Mouse (Mus musculus): ENCODE results near the gene Rbm47.

Gene Rbm47

DNA sequence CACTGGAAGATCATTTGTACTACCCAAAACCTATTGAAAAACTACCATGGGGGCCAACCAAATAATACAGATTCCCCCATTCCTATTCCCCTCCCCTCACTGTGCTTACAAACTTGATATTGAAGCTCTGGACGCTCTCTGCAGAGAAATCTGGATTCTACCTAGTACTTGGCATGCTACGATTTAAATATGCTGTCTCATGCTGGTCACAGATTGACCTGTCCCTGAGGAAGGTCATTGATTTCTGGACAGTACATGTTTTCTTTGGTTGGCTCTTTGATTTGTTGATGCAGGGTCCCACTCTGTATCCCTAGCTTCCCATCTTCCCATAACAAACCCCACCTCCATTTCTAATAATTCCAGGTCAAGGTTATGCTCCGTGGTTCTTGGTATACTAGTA, 88.4 kb downstream of the Rbm47 start:
- no peak for DNase-seq

DNA sequence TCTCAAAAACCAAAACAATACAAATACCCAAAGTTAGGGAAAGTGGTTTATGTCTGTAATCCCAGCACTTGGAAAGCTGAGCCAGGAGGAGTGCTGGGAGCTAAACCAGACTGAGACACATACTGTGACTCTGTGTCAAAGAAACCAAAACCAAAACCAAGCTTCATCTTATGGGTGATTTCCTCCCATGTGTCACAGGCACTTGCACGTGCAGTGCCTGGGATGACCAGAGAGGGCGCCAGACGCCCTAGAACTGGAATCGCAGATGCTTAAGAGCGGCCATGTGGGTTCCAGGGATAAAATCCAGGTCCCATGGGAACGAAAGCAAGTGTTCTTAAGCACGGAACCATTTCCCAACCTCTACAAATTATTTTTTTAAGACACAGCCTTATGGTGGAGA, 89.6 kb downstream of the Rbm47 start:
- peak; percentile 49 for DNase-seq

DNA sequence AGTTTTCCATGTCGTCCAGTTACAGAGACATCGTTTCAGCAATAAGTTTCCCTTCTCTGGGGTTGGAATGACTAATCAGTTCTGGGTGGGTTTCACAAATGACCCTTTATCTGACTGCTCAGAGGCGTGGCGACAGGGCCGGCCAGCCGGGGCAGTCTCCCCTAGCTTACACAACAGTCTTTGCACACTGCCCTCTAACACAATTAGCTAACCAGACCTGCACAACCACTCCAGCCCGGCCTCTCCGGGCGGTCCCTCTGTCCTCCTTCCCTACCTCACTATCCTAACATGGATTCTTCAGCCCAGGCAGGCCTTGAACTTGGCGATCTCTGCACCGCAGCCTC, 90.7 kb downstream of the Rbm47 start:
- DNase-seq = no peak

DNA sequence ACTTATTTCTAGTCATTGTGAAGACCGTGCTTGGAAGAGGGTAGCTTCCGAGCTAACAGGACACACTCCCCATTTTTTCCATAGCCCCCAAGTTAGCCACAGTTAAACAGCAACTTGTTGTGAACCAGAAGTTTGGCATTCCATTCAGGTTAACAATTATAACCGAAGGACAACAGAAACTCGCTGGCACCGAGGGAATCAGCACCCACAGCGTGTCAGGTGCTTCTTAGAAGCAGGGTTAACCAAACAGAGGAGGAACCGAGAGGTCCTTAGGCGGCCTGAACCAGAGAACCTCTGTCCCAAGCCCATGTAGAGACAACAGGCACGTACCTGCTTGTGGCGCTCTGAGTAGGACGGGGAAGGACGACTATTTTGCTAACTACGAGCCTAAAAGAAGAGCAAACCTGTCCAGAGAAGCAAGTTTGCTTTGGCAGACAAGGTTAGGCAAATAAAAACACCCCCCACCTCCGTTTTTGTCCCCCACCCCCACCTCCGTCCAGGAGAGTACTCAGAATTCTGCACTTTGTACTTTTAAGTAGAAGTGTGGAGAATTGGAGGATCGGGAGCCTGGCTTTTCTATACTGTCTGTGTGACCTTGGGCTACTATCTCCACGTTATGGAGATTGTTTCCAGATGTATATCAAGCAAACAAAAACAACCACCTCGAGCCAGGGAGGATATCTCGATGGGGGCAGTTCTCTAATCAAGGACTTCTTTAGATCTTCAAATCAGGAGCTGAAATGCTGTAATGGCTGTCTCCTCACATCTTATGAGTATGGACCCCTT, 91.3 kb downstream of the Rbm47 start:
- no peak for DNase-seq

DNA sequence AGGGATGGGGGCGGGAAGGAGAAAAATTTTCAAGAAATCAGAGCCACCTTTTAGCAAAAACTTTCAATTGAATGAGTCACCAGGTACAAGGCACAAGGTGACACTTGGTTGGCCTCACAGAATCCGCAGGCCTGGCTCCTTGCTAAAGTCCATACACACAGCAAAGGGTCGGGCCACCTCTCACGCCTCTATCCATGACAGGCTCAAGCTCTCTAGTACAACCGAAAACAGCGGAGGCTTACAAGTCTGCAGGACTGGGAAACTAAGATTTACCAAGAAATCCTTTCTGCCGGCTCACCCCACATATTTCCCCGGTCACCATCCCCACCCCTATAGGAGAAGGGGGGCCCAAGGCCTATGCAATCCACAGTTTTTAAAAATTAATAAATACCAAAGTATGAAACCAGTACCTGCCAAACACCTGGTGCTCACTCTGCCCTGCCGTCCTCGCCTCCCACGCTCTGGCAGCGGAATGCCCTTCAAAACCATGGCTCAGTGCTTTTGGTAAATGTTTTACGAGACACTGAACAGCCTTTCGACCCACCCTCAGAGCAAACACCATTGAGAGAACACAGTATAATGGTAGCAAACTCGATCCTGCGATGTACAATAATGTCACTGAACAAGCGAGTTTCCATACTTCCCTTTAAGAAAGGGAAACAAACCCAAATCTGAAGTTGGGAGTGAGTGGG, 92.2 kb downstream of the Rbm47 start:
- no peak for DNase-seq

DNA sequence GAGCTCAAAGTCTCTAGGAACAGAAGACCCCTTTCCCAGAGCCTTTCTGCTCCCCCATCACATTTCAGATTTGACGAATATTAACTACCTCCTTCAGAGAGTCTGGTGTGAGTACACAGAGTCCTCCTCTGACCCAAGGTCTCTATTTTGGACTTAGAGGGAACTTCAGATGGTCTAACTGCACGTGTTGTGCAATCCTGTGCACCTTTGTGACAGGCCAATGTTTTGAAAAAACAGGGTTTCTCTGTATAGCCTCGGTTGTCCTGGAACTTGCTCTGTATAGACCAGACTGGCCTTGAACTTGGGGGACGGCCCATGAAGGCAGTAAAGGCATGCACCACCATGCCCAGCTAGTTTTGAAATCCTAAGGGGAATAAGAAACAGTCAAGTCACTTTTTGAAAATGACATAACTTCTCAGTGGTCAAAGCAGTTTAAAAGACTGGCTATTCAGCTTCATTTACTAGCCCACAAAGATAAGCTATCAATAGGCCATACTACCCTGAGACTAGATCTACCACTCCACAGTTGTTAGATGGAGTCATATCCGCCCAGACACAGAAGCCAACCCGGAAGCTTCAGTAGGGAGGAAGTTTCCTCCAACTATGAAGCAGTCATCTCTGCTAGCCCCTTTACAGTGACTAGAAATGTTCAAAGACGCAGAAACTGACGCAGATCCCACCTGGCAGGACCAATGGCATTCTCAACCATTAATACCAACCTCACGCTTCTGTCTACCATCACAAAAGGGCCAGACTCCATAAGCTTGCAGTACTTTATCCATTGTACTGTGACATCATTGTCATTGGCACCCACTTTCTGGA, 93.3 kb downstream of the Rbm47 start:
- no peak for DNase-seq

DNA sequence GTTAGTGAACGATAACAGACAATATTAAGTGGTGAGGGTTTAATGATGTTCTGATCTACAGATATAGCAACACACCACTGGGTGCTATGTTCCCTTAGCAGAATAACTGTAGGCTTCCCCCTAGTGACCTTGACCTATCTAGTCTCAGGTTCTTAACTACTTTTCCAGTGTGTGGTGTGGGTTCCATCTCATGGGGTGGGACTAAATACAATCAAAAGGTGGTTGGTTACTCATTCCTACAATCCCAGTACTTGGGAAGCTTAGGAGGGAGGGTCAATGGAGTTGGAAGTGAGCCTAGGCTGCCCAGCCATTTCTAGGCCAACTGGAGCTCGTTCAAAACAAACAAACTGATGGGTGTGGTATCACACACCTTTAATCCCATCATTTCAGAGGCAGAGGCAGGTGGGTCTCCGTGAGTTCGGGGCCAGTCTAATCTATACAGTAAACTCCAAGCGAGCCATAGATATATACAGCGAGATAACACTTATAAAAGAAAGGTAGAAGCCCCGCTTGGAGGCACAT, 94.4 kb downstream of the Rbm47 start:
- no peak for DNase-seq

DNA sequence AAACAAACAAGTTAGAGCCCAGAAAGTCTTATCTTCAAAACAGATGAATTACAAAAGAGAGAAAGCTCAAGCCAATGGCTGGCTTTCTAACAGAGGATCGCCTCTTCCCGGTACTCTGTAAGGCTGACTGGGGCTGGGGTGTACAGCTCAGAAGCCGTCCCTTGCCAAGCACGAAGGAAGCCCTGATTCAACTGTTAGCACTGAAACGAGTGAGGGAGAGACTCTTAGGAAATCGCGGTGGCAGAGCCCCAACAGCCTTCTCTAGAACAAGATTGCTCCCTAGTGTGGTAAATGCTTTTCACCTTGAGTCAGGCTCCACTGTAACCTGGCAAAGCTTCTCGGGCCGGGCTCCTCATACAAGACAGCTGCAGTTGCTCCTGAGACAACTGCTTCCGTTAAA, 95.5 kb downstream of the Rbm47 start:
- DNase-seq = peak; percentile 26

DNA sequence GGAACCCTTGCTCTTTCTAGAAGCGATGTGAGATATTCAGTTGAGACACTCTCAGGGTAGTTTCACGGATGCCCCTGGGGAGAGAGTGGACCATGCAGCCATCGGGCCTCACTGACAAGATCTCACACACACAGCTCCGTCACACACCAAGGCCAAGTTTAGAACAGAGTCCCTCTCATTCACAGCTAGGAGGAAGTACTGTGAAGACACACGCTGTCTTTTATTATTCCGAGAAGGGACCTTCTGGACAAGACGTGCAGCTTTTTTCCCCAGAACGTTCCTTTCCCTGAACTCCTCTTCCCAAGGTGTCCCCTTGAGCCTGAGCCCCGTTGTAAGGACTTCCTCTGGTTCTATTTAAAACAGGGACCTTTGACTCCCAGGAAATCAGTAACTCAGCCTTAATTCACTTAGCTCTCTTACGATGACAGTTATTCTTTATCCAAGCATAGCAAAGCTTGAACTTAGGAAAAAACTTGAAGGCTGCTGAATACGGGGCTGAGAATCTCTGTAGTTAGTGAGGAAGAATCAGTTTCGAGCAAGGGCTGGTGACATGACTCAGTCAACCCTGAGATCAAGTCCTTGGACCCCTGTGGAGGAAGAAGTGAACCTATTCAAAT, 96.1 kb downstream of the Rbm47 start:
- no peak for DNase-seq

DNA sequence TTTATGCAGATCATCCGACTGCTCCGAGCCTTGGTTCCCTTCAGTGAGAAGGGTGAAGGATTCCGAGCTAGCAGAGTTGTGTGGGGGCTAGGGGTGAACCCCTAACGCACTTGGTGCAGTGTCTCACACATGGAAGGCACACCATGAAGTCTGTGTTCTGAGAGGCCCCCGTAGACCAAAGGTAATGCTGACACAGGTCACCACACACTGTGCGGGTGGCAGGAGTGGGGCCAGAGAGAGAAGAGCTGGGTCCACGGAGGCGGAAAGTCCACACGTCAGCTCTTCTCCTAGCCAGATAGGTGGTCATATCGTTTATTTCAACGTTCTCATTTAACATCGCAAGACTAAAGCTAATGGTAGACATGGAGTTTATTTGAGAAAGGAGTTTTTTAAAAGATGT, 97.0 kb downstream of the Rbm47 start:
- DNase-seq = no peak

DNA sequence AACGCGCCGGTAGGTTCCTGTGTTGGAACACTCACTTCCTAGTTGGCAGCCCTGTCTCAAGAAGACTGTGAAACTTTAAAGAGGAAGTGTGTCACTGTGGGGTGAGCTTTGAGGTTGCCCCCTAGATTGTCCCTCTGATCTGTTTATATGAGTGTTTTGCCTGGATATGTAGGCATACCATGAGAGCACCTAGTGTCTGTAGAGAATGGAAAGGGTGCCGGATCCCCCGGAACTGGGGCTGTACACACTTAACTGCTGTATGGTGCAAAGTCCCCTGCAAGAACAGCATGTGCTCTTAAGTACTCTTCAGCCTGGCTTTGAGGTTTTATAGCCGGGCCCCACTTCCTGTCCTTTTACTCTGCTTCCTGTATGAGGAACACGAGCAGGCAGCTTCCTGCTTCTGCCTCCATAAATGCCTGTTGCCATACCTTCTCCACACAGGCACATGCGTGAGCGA, 97.9 kb downstream of the Rbm47 start:
- no peak for DNase-seq

DNA sequence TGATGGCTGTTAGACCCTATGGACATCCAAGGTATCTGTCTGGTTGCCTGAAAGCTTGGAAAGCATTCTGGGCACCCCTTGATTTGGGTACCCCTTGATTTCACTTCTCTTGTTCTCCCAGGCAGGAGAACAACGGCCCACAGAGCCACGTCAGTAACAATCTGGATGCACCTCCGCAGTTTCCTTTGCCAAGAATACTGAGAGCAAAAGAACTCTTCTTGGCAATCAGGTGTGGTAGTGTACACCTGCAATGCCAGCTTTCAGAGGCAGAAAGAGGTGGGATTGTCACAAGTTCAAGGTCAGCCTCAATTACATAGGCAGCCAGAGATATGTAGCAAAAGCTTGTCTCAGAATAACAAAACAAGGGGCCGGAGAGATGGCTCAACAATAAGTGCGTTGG, 98.7 kb downstream of the Rbm47 start:
- no peak for DNase-seq

DNA sequence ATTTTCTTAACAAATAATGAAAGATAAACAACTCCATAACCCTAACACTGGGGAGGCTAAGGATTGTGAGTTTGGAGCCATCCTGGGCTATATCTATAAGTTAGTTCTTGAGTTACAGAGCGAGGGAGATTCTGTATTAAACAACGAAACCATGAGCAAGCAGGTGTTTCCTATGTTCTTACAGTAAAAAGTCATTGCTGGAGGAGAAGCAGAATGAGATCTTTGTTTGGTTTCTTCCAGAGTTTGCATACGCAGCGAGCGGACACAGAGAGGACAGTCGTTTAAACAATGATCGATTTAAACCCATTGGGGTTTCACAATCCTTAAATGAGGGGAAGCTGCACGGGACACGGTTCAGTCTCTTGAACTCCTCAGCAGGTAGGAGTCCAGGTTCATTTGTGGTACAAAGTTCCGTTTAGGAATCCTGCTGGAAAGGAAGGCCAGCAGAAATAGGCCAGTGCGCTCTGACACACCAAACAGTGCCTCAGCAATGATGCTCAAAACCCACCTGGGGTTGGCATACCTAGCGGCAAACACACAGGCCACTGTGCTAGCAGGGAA, 99.2 kb downstream of the Rbm47 start:
- DNase-seq = no peak

DNA sequence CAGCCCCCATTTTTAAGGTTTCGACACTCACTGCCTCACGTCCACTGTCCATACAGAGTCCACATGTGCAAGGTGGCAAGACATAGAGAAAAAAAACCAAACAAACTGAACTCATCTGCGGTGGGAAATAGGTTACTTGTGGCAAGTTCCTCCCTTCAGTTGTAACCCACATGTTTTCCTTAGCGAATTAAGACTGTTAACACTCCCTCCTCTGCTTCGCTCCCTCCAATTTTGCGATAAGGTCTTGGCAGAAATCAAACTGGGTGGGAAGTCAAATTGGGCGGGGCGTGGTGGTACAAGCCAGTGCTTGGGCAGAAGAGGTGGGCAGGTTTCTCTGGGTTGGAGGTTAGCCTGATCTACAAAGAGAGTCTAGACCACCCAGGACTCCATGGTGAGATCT, 101.2 kb downstream of the Rbm47 start:
- DNase-seq = no peak

DNA sequence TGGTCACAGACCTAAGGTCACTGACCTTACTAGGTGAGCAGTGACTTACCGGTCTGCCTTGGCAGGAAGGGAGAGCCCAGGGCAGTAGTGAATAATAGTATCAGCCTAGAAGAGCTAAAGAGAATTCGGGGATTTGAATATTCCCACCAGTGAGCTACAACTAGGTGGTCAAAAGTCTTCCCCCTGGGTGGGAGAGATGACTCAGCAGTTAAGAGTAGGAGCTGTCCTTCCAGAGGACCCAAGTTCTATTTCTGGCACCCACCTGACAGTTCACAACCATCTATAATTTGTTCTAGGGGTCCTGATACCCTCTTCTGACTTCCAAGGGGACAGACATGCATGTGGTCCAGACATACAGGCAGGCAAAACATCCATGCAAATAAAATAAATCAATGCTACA, 102.6 kb downstream of the Rbm47 start:
- no peak for DNase-seq

DNA sequence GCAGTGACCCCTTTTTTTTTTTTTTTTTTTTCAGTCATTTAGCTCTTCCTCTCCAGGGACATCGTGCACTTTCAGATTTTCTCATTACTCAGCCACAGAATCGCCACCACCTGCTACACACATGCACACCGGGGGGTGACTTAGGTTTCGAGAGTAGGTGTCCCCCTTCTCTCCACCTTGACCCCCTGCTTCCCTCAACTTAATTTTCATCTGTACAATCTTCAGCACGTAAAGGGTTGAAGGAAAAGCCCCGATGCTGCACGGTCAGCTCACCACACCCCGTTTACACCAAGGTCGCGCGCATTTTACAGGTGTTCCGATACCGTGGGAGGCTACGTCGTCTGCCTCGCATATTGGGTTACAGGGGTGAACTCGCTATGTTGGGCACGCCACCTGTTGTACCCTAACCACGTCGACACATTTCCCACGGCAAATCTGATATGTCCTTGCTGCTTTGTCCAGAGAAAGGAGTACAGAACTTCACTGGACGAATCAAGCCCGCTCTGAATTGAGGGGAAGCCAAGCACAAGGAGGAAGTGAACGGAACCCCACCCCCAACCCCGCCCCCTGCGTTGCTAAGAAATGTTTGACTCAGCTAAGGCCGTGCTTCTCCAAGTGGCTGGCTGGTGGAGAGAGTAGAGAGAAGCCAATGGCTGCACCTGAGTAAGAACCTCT, 103.3 kb downstream of the Rbm47 start:
- peak; percentile 17 for DNase-seq

DNA sequence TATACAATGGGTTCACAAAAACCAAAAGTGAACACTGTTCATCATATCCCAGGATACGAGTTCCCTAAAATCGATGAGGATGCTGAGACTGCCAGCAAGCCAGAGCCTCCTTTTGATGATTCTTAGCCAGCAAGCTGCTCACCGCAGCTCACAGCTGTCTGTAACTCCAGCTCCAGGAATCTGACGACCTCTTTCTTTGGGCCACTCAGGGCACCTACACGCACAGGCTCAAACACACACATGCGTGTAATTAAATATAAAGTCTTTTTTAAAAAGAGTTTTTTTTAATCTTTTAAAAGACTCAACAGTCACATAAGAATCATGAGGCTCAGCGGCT, 103.8 kb downstream of the Rbm47 start:
- no peak for DNase-seq

DNA sequence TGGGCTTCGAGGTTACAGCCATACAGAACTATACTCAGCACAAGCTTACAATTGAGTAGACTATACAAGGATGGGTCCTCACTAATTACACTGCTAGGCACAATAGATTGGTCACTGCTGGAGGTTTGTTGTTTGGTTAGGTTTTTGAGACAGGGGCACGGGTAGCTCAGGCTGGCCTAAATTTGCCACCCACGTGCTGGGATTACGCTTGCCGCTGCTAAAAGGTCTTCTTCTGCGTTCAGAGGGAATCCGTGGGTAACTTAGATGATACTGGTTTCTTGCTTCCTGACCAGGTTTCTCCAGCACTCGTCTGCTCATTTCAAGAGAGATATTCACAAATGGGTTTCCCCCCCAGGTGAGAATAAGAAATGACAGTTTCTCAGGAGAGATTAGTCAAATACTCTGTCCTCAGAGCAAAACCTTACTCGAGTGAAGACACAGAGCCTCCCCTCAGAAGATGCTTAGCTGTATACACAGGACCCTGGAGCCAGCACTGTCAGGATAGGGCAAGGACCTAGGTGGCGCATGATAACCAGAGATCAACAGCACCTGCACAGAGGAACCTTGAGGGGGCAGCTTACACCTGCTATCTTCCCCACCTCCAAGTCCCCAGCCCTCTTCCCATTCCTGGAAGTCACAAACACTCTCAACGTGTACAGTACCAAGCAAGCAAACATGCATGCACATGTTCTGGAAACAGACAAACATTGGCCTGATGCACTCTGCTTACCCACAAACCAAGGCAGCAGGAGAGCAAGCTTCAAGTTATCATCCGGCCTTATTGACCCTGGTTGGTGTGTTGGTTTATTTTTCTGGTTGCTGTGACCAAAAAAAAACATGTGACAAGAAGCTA, 104.6 kb downstream of the Rbm47 start:
- DNase-seq = no peak

DNA sequence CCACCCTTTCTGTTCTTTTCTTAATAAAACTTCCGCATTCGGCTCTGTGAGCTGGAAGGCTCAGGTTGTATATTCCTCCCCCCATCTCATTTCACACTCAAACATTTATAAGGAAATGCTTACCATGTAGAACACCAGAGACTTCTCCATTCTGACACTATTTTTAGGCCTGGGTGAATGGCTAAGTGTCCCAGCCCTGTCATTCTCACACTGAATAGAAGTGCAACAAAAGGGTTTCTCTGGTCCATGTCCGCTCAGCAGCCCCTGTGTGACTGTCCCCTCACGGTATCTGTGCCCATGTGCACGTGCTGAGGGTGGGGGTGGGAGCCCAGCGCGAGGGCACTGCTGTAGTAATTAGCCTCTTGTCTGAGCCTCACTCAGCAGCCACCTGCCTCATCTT, 105.7 kb downstream of the Rbm47 start:
- DNase-seq = no peak

DNA sequence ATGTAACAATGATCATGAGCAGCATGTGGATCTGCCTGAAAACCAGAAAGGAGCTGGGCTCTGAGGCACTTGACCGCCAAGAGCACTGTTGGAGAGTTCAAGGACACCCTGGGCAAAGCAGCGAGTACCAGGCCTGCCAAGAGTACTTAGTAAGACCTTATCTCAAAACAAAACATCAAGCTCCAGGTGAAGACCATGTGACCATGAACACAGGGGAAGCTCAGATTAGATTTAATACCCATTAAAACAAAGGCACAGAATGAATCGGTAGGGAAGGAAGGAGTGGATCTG, 110.0 kb downstream of the Rbm47 start:
- no peak for DNase-seq

DNA sequence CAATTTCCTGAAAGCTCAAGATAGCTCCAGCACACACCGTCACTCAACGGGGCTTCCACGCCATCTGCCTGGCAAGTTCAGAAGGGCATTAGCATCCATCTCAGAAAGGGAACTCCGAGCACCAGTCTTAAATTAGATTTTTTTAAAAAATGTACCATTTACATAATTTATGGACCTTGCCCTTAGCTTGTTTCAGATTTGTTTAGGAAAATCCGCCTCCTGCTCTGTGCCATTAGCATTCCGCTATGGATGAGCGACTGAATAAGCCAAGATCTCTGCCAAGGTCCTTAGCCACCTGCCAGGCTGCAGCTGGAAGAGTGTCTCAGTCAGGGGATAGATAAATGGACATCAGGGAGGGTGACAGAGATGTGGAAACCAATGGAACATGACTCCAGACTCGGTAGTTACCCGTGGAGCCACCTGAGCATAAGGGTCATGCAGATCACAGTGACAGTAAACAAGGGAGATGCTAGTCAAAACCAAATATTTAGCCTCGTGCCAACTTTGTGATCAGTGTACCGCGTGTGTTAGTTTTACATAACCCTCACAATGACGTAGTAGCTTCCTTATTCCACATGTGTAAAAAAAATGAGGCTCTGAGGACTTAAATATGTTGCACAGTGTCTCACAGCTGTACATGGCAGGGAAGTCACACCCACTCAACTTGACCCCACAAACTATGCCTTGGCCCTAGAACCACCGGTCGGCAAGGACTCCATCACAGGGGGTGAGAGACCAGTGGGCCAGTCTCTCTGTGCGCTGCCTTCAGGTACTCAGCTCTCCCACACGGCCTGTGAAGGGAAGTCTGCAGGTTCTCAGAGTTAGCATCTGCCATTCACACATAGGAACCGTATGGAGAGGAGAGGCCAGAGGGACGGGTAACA, 110.6 kb downstream of the Rbm47 start:
- DNase-seq = no peak

Data from right cerebral cortex, postnatal 14 days (tissue).